Mouse (Mus musculus) cortical plate, adult 2 months (tissue): Measurements from ENCODE around the gene Pla2r1. TPM values are rescaled to one million over a fixed set of nuclear protein-coding genes. Genes with fewer than 3 reads are reported as not detected.

Source experiments
- H3K27ac ChIP-seq: fragments of 200-500 bp; 2 replicates; pipeline ENCODE4 v1.5.1; 2012; ENCODE audit warnings: low read length, control low read depth, inconsistent platforms; ENCODE audit not compliant: insufficient read depth
- H3K4me1 ChIP-seq: fragments of 200-500 bp; 2 replicates; pipeline ENCODE4 v1.6.1; 2011; ENCODE audit warnings: low read length; ENCODE audit not compliant: control insufficient read depth, insufficient read depth
- H3K4me3 ChIP-seq: fragments of 200-500 bp; 2 replicates; pipeline ENCODE4 v1.5.1; 2011; ENCODE audit warnings: mild to moderate bottlenecking, low read length, control low read depth; ENCODE audit not compliant: insufficient read depth
- CTCF ChIP-seq: fragments of 200-500 bp; IDR thresholded peaks from 2 replicates; pipeline ENCODE4 v1.5.1; 2011; ENCODE audit warnings: mild to moderate bottlenecking, control low read depth, low read length; ENCODE audit not compliant: insufficient read depth; ENCODE audit errors: extremely low read depth
- POLR2A ChIP-seq: fragments of 200-500 bp; IDR thresholded peaks from 2 replicates; pipeline ENCODE4 v1.6.1; 2011; ENCODE audit warnings: mild to moderate bottlenecking, low read length, control low read depth; ENCODE audit not compliant: insufficient read depth; ENCODE audit errors: extremely low read depth
- polyA plus RNA-seq: library from polyadenylated mRNA; depleted of rRNA; stranded (reverse); fragments of >200 nt; gene quantifications from 2 replicates; pipeline ENCODE4 v1.2.3, GENCODE M21; 2012; rRNA removed

Gene Pla2r1
- polyA plus RNA-seq, 1 experiment, result 0.31 TPM

DNA sequence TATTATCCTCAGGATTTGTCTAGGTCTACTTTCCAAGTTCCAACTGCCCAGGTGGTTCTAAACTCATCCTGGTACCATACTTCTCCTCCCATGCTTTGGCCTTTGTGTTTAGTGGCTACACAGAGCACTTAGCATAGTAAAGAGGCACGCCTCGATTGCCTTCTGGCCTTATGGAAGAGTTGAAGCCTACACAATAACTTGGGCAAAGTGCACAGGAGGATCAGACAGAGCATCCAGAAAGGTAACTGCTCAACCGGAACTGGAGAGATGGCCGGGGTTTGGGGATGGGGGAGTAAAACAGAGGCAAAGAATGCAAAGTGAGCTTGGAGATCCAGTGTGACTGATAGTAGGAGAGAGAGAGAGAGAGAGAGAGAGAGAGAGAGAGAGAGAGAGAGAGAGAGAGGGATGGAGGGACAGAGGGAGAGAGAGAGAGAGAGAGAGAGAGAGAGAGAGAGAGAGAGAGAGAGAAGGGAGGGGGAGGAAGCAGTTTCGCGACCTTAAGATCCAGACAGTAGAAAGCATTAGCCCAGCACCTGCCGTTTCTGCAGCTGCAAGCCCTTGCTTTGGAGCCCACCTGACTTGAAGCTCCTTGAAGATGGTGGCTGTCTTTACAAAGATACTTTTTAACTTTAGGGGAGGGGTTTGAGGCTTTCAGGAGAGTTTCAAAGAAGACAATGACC lies 168.9 kb downstream of the Pla2r1 start:
- H3K27ac ChIP-seq, result no peak overlapping the region
- TF ChIP-seq POLR2A (no peak), CTCF (no peak)
- H3K4me1 ChIP-seq, result no peaks in the 10 kb centered on the region
- H3K4me3 ChIP-seq, result no peak overlapping the region

GRCm38 (mm10) chr2:60382858-60383669 lies 170.0 kb downstream of the Pla2r1 start, which contains the start of gene Ly75:
Gene Ly75 (minus strand): TSS chr2:60383303.
- no peaks in the 10 kb centered on the region for H3K4me1 ChIP-seq
- peak within 1 kb of the TSS; percentile 28 for H3K4me3 ChIP-seq
- TF ChIP-seq POLR2A (no peak), CTCF (no peak)
- H3K27ac ChIP-seq, result no peak within 1 kb of the TSS

DNA sequence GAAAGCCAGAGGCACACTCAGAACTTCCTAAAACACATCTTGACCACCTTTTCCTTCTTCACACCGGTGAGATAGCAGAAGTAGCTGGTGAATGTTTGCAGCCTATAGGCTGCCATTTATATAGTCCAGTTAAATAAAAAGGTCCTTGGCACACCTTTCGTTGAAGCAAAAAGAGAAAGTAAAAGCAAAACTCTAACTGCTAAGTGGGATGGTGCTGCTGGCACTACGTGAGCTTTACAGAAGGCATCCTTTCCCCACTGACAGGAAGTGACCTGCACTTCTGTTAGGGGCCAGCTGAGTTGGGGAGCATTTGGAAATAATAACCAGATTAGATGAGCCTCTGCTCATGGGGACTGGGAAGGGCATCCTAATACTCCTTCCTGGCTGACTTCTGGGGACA lies 170.8 kb downstream of the Pla2r1 start:
- H3K27ac ChIP-seq, result no peak overlapping the region
- no peaks in the 10 kb centered on the region for H3K4me1 ChIP-seq
- peak overlapping the region; percentile 28; the same call in 1 of the 2 replicates for H3K4me3 ChIP-seq
- TF ChIP-seq POLR2A (no peak), CTCF (no peak)

DNA sequence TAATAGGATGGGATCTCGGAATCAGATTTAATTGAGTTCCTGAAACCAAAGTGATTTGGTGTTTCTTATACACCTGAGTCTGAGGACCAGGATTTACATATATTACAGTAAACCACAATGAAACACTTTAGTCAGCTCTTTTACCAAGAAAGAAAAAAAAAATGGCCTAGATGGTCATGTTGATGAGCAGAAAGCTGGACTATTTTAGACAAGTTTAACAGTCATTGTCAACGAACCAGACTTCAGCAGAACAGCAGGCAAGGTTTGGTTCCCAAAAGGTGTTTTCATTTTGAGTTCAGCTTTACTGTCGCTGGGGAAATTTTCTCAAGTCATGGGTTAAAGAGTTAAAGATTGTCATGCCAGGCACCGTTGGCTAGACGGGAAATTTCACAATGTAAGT lies 175.8 kb downstream of the Pla2r1 start:
- H3K4me1 ChIP-seq, result no peaks in the 10 kb centered on the region
- no peak overlapping the region for H3K27ac ChIP-seq
- H3K4me3 ChIP-seq, result no peak overlapping the region
- TF ChIP-seq POLR2A (no peak), CTCF (no peak)

GRCm38 (mm10) chr2:60375608-60376107 lies 177.4 kb downstream of the Pla2r1 start:
- Histone ChIP-seq H3K4me3 (no peak overlapping the region), H3K27ac (no peak overlapping the region), H3K4me1 (no peaks in the 10 kb centered on the region)
- no peak for TF ChIP-seq POLR2A
- TF ChIP-seq CTCF, result no peak

GRCm38 (mm10) chr2:60375126-60375525 lies 178.0 kb downstream of the Pla2r1 start:
- no peak for TF ChIP-seq POLR2A
- TF ChIP-seq CTCF, result no peak
- no peak overlapping the region for H3K4me3 ChIP-seq
- no peaks in the 10 kb centered on the region for H3K4me1 ChIP-seq
- no peak overlapping the region for H3K27ac ChIP-seq

- Histone ChIP-seq H3K27ac (no peak overlapping the region), H3K4me1 (no peaks in the 10 kb centered on the region), H3K4me3 (no peak overlapping the region)
- TF ChIP-seq POLR2A (no peak), CTCF (no peak)
These were observed 182.9 kb downstream of the Pla2r1 start for GRCm38 (mm10) chr2:60370188-60370587.

- H3K27ac ChIP-seq, result no peak overlapping the region
- no peak overlapping the region for H3K4me3 ChIP-seq
- no peaks in the 10 kb centered on the region for H3K4me1 ChIP-seq
- TF ChIP-seq CTCF (no peak), POLR2A (no peak)
These were observed 183.7 kb downstream of the Pla2r1 start for GRCm38 (mm10) chr2:60369454-60369853.

DNA sequence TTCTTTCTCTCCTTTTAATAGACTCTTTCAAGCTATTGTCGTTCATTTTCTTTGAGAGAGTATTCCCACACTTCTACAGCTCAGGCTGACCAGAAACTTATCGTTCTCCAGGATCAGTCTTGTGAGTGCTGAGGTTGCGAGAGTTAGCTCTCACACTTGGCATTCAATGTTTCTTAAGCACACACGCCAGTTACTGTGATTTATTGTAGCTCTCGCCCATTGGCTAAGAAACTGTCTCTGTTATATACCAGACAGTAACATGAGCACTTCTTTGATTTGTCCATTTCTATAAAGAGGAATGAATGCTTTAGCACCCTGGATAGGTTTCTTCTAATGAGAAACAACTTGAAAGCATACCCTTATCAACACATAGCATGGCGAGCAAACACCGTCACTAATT lies 185.2 kb downstream of the Pla2r1 start:
- no peaks in the 10 kb centered on the region for H3K4me1 ChIP-seq
- TF ChIP-seq POLR2A (no peak), CTCF (no peak)
- H3K27ac ChIP-seq, result no peak overlapping the region
- H3K4me3 ChIP-seq, result no peak overlapping the region

Other genes starting within 250 kb of the Pla2r1 start
- gene Ly75, start 170.0 kb downstream of the Pla2r1 start, polyA plus RNA-seq, result 0.79 and 1.1 TPM in 2 replicates
- gene Itgb6, start 169.3 kb upstream of the Pla2r1 start, polyA plus RNA-seq, result 0.02 TPM in 1 of 2 replicates, not detected in the other